Mouse (Mus musculus) liver, postnatal 0 days (tissue): ENCODE data around the gene Trim25.

Experiments used
- CTCF ChIP-seq: sonication (generic); IDR thresholded peaks from 2 replicates; pipeline ENCODE4 v1.5.1; 2016; ENCODE audit warnings: antibody characterized with exemption, low read depth
- EP300 ChIP-seq: IDR thresholded peaks from 2 replicates; pipeline ENCODE4 v1.6.1; 2016; ENCODE audit warnings: antibody characterized with exemption, low read depth, mild to moderate bottlenecking

- TF ChIP-seq CTCF = no peak
- no peak for TF ChIP-seq EP300
Measured at GRCm38 (mm10) chr11:88995616-88996015, 3.6 kb upstream of the Trim25 start.
